Mouse (Mus musculus): ENCODE measurements at regions not wholly inside any gene's neighbourhood (a gene's known extent, or its start where the extent isn't known, plus 50 kb on each side); places are given as distances from the start of the nearest gene placed in this dataset.

DNA sequence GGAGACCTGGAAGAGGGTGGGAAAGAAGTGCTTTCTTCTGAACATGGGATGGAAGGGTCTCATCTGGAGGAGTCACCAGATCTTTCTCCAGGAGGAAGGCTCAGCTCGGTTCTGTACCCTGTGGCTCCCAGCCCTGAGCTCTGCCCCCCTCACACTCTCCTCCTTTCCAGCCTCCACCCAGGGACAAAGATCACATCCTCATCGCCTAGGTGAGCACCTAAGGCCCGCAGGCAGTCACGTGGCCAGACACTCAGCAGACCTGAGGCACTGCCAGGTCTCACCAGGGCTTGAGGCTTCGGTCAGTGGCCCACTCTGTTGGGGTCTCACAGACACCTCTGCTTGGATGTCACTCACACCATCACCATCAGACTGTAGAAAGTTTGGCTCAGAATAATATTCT, 200.0 kb downstream of the Ptpru start:
- no peak for DNase-seq

GRCm38 (mm10) chr4:131656034-131656433, 182.1 kb downstream of the Ptpru start:
- DNase-seq = no peak

GRCm38 (mm10) chr4:131657922-131658321, 180.2 kb downstream of the Ptpru start:
- DNase-seq = no peak

GRCm38 (mm10) chr4:131660931-131661330, 177.2 kb downstream of the Ptpru start:
- DNase-seq = no peak

- no peak for DNase-seq
Measured at GRCm38 (mm10) chr4:131671784-131672515, 166.1 kb downstream of the Ptpru start.

DNA sequence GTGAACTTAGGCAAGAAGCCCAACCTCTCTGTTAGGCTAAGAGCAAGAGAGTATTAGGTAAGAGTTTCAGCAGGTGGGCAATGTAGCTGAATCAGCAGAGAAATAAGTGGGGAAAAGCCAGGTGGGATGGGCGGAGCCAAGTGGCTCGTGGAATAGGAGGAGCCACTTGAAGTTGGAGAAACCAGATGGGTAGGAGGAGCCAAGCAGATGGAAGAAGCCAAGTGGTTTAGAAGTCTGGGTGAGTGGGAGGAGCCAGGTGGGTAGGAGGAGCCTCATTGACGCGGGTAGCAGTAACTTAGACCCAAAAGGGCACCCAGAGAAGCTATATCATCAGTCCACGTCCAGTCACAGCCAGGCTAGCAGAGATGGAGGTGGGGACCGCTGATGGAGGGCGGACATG, 160.1 kb downstream of the Ptpru start:
- DNase-seq = no peak

GRCm38 (mm10) chr4:131683176-131683575, 154.9 kb downstream of the Ptpru start:
- no peak for DNase-seq

DNA sequence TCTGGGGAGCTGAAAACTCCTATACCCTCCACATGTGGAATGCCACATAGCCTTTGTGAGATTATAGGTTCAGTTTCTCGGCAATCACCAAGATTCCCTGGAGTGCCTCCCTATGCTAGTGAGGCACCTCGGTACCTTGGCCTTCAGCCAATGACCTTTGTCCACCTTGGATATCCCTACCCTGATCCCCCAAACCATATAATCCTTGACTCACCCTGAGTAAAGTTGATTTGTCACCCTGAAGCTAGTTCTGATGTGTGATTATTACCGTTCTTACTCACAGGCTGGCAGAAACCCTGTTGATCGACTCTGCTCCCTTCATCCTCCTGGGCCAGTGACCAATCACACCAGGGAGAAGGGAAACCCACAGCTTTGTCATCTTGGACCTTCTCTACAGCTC, 152.5 kb downstream of the Ptpru start:
- no peak for DNase-seq

- DNase-seq = no peak
Measured at GRCm38 (mm10) chr4:131694232-131694631, 143.9 kb downstream of the Ptpru start.

GRCm38 (mm10) chr4:131695941-131696912, 141.9 kb downstream of the Ptpru start:
- no peak for DNase-seq
